Mouse (Mus musculus) right cerebral cortex, postnatal 10 days (tissue): ENCODE results near the gene Sectm1b.
"Not testable (repeated sequence)": the region's sequence is repeated elsewhere in the genome, so short reads cannot be mapped to it uniquely, and the experiment has no call there.

Experiments used
- DNase-seq, 2 experiments: peaks; one replicate each; pipeline ENCODE4 v3.0.0; 2021; ENCODE audit warnings: low spot score in 2 of 2

Gene Sectm1b

DNA sequence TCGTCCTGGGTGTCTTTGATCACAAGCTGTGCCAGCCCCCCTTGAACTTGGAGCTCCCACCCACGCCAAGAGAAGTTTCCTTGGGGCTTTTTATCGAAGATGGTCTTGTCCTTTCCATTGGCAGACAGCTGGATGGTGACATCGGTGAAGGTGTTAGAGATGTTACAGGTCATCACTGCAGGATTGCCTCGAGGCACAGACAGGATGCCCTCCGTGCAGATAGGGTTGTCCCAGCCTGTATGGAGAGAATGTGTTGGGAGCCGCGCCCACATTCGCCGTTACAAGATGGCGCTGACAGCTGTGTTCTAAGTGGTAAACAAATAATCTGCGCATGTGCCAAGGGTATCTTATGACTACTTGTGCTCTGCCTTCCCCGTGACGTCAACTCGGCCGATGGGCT lies 6.3 kb upstream of the Sectm1b start:
- DNase-seq = not testable (repeated sequence)

DNA sequence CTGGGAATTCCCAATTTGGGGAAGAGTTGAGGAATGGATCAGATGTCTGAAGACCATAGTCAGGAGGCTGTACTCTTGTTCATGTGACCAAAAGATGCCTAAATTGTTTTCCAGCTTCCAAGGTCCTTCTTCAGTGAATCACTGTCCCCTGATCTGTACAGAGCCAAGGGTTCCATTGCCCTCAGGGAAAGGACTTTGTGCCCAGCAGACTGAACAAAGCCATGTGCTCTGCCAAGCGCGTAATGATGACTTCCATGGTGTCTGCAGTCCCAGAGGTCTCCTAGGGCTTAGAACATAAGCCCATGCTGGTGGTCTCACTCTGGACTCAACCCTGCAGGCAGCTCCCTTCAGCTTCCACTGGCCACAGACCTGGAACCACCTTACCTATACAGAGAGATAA lies 4.5 kb upstream of the Sectm1b start:
- no peak for DNase-seq

DNA sequence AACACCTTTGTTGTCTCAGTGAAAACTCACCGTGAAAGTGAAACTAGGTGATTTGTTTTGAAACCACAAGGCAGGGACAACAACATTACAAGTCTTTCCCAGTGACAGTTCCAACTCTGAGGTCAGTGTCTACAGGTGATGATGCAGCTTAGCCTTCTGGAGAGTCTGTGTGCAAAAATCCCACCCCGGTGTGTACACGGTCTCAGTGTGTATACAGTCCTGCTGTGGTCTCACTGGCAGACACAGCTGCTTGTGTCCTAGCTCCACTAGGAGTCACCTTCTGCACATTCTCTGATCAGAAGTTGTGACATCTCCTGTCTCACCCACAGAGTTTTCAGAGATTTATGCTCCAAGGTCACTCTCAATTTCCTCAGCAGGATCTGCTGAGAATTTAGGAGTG lies 828 bp upstream of the Sectm1b start:
- DNase-seq = no peak

DNA sequence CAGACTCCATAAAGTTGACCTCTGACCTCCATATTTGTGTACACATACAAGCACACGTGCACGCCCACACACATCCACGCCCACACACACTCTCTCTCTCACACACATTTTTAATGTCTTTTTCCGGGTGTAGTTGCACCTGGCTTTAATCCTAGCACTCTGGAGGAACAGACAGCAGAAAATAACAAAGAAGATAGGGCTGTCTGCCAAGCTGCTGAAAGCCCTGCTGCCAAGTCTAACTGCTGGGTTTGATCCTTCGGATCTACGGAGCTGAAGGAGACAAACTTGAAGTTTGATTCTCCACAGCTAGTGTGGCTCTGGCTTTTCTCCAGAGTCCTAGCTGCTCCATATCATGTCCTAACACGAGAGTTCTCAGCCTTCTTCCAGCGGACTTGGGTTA lies 1.8 kb downstream of the Sectm1b start:
- DNase-seq = peak; percentile 29 to 50

DNA sequence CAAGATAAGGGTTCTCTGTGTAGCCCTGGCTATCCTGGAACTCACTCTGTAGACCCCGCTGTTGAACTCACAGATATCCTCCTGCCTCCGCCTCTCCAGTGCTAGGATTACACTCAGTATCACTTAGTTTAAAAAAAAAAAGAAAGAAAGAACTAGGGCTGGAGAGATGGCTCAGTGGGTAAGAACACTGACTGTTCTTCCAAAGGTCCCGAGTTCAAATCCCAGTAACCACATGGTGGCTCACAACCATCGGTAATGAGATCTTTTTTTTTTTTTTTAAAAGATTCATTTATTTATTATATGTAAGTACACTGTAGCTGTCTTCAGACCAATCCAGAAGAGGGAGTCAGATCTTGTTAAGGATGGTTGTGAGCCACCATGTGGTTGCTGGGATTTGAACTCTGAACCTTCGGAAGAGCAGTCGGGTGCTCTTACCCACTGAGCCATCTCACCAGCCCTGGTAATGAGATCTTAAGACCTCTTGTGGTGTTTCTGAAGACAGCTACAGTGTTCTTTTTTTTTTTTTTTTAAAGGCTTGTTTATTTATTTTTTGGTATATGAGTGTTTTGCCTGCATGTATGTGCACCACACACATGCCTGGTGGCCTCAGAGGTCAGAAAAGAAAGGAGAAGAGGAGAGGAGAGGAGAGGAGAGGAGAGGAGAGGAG lies 2.8 kb downstream of the Sectm1b start:
- not testable (repeated sequence) for DNase-seq

DNA sequence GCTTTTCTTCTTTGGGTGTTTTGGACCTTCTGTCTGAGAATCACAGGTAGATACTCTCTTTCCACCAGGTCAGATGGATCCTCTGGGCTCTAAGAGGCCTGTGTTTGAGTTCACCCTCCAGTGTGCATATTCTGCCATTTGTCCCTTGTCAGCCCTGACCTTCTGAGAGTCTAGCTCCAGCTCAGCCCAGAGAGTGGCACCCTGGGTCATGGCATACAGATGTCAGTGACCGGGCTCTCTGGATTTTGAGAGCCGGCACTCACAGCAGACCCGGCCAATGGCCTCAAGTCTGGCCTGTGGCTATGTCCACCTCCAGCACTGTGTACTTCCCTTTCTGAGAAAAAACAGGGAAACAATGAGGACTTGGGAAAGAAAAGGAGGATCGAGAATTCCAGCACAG lies 3.9 kb downstream of the Sectm1b start:
- no peak for DNase-seq

DNA sequence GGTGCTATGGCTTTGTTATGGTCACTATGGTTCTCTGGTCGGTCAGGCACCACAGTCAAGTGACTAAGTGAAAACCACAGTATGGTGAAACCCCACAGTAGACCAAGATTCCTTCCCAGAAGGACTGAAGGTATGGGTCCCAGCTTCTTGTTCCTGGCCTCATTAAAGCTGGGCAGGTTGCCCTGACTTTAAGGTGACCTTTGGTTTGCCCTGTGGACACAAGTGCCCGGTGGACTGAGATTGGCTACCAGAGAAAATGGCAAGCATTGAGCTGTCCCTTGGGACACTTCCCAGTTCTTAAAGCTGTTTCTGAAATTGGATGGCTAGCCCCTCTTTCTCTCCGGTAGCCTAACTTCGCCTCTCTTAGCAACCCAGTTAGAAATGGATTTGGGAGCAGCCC lies 4.4 kb downstream of the Sectm1b start:
- no peak for DNase-seq

DNA sequence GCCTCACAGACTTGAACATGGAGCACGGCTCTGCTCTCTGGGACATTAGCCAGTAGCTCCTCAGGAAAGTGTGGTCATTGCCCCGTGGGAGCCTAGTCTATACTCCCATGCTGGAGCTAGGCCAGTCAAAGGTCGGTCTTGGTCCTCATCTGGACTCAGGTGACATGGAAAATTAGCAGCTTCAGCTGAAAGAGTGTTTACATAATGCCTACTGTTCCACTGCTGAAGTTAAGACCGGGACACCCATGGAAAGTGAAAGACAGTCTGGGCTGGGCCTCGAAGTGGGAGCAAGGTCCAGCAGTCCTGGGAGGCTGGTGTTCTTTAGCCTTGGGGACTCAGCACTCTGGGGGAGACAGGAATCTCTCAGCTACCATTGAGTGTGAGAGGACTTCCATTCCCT lies 5.2 kb downstream of the Sectm1b start:
- DNase-seq = no peak

DNA sequence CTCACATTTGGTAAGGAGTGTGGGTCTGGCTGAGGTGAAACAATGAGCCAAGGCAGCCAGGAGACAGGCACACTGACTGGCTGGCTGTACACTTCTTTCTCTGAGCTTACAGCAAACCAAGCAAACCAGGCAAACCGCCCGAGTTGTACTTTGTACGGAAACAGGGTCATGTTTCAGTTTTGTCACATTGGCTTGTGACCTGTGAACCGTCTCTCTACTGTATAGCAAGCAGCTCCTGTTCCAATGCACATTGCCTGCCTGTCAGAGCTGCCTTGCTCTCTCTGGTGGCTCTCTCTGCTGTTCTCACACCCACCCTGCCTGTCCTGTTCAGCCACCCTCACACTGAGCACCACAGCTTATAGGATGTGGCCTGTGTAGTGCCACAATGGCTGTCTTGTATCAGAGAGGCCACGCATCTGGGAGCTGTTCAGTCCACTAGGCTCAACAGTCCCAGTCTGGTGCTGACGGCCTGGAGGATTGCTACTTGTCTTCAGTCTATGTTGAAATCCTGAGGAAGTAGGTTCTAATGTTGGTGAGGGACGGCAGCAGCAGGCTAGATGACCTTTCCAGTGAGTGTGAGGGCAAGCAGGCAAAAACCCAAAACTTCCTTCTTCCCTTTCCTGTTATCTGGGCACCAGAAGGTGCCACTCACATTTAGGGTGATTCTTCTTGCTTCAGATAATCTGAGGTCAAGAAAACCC lies 6.7 kb downstream of the Sectm1b start:
- DNase-seq = no peak

DNA sequence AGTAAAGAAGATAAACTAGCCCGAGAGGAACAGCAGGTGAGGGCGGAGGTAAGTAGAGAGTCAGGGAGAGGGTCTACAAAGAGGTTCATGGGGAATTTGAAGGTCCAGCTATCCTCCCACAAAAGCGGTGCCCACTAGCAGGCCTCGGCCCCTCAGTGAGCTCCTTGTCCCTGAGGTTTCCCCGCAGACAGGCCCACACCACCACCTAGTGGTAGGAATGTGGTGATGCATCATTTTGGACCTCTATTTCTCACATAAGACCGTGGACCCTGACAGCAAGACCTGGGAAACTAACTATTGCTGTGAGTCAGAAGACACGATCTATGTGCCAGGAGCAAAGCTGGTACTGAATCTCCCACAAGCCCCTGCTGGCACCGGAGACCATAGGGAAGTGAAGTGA lies 9.8 kb downstream of the Sectm1b start:
- peak; percentile 83 to 86 for DNase-seq

DNA sequence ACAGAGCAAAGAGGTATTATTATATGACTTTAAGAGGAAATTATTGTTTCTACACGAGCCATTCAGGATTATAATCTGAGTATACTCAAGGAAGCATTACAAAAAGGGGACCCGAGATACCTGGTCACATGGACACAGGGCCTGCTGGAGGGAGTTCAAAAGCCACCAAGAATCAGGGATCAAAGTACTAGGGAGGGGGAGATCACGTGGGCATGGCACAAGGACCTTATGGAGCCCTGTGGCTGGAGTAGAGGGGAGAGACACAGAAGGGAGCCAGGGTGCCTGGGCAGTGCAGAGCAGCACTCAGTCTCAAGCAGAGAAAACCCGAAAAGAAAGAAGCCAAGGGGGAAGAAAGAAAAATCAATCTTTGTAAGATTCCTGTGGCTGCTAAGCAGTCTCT lies 11.0 kb downstream of the Sectm1b start:
- DNase-seq = no peak

DNA sequence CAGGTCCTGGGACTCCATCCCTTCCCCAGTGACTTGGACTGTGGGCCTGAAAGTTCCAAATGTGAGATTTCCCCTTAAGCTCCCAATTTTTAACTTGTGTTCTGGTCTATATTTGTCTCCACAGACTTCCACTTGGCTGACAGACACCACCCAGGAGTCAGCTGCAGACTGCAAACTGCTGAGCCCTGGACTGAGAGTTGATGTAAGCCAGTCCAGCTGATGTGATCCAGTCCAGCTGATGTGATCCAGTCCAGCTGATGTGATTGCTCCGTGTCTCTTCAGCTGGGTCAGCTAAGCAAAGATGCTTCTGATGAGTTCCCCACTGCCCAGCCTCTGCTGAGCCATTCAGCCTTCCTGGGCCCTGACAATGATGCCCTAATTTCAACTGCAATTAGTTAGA lies 11.6 kb downstream of the Sectm1b start:
- DNase-seq = no peak

DNA sequence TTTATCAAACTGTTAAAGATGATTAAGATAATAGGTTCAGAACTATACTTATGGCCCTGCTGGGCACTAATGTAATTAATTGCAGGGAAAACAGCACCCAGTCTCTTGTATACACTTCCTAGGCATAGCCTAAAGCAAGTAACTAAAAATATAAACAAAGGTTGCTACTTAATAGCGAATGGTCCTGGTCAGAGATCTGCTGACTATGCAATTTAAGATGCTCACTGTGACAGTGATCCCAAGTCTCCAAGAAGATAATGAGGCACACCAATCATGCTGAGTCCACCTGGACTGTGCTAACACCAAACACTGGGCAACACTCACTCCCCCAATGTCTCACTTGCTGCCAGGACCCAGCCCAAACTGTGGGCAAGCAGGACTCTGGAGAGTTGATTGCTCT lies 13.5 kb downstream of the Sectm1b start:
- no peak for DNase-seq

DNA sequence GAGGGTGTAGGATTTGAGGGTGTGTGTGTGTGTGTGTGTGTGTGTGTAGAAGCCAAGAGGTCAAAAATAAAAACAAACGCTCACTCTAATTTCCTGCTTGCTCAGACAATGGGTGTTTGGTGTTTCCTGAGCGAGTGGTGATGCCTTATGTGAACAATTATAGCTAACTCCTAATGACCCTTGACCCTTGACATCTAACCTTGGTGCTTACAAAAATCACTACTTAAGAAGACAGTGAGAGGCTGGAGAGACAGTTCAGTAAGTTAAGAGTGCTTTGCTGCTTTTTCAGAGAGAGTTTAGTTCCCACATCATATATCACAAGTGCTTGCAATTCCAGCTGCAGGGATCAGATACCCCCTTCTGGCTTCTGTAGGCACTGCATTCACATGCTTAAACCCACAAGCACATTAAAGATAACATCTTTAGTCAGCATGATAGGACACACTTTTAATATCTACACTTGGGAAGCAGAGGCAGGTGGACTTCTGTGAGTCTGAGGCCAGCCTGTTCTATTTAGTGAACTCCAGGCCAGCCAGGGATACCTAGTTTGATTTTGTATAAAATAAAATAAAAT lies 15.5 kb downstream of the Sectm1b start:
- peak in 1 of 2 experiments; percentile 33 for DNase-seq

DNA sequence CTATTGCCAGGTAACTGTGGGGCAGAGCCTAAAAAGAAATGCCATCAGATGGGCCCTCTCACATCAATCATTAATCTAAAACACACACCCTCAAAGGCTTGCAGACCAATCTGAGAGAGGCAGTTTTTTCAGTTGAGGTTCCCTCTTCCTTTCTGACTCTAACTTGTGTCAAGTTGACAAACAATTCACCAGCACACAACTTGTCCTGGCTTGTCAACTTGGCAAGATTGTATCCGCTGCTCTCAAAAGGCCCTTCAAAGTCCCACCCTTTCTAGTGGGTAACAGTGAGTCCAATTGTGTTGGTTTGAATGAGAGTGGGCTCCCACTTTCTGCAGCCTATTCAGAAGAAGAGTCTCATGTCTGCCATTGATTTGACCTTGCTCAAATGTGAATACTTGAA lies 18.1 kb downstream of the Sectm1b start:
- no peak for DNase-seq

DNA sequence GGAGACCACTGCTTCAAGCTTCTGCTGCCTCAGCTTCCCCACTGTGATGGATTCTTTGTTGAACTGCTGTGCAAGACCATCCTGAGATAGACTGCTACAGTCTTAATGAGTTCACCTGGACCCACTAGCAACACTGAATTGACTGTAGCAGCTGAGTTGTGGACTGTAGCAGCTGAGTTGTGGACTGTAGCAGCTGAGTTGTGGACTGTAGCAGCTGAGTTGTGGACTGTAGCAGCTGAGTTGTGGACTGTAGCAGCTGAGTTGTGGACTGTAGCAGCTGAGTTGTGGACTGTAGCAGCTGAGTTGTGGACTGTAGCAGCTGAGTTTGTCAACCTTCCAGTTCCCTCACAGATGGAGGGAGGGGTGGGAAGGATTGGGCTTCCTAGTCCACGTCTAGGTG lies 20.3 kb downstream of the Sectm1b start:
- not testable (repeated sequence) for DNase-seq

DNA sequence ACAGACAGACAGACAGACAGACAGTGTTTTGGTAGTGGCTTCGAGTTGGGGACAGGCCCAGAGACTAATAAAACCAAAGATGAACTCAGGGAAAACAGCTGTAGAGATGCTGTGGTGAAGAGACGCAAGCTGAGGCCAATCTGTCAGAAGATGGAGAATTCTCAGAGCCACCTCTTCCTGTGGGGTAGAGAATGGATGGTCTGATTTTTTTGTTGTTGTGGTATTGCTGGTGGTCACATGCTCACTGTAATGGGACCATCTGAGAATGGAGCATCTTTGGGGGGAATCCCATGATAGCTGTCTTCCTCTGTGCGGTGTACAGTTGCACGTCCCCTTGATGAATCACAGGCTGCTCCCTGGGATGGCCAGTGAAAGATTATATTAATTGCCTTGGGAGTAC lies 20.9 kb downstream of the Sectm1b start:
- DNase-seq = no peak

DNA sequence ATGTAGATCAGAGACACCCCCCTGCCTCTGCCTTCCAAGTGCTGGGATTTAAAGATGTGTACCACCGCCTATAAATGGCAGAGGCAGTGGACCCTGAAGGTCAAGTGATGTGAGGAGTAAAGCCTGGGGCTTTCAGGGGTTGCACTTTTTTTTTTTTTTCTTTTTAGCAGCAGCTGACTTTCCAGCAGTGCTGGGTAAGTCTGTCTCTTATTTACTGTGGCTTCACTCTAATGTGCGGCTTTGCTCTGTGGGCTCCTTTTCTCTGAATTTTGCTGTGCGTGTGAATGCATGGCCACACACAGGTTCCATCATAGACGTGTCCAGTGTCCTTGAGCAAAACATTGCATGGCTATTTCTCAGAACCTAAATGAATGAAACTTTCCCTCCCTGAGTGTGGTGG lies 21.7 kb downstream of the Sectm1b start:
- no peak for DNase-seq

DNA sequence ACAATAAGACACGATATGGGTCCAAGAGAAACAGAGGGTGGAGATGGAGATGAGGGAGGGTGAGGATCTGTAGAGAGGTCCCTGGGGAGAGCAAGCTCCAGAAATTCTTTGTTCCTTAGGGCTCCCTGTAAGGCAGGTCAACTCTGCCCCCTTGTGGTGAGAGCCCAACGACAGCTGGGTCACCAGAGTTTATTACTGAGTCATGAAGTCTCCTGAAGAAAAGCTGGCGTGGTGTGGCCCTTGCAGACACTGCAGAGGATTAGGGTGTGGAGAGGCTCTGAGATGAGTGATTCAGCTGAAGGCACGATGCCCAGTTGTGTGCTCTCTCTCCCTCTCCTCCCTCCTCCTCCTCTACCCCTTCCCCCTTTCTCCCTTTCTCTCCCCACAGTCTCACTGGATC lies 22.2 kb downstream of the Sectm1b start:
- DNase-seq = peak; percentile 67 to 83

DNA sequence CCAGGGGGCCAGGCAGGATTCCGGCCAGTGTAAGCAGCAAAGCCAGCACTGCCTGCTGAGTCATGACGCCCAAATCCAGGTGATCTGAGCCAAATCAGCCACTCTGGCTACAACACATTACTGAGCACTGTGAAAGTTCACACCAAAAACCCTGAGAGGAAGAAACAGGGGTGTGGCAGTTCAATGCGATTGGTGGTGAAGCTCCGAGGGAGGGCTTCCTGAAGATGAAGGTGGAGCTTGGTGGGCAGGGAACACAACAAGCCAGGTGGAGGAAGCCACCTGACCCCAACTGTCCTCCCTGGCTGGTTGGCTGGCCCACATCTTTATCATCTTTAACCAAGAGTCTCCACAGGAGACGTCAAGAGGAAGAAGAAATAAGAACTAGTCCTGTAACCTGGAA lies 24.1 kb downstream of the Sectm1b start, which contains the start of gene Cd7:
Gene Cd7 (minus strand): TSS at position 117 of the 400 bp plus-strand sequence.
- no peak for DNase-seq

DNA sequence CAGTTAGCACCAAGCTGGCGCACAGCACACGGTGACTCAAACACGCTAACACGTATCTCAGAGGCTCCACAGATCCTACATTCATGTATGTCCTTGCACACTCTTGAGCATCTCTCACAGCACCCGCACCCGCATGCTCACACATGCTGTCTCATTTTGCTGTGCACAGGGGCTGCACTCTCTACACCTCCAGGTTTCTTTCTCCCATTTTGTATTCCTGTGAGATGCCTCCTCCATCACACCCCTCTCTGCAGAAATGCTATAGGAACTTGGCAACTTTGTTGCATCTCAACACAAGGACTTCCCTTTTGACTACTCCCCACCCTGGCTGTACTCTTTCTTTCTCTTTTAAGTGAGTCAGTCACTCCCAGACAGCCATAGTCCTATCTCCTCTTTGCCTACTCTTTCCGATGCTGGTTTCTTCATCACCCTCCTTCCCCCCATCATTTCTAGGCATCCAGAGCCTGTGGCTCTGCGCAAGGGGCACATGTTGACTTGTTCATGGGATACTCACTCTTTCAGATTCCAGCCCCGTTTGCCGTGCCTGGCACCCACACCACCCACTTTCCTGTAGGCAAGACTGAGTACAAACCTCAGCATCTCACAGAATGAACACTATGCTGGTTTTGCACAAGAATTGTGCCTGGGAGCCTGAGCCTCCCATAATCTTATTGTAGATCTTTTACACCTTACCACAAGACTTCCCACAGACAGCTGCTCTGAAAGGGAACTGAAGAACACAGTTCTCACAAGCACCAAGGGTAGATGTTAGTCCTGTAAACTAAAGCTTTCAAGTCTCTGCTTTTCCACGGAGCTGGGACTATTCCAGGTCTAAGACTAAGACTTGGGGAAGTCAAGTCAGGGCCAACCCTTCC lies 24.8 kb downstream of the Sectm1b start:
- DNase-seq = no peak

DNA sequence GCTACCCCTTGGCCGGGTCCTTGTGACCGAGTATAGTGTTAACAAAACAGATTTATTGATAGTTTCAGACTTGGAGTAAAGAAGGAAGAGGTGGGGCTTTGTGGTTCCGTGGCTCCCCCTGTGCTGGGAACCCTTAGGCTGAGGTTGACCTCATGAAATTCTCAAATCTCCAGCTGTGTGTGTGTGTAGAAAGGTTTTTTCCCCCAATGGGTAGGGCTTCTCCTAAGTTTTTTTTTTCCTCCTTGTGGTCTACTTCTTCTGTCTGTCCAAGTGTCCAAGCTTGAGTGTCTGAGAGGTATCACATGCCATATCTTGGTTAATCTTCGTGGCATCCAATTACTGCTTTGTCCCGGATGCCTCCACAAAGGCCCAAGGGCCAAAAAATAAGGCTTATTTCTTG lies 30.3 kb downstream of the Sectm1b start:
- no peak for DNase-seq
